ENCODE assay signal across 8 mouse cellular contexts in genomic region chr11:95413641-95414535, GRCm38 (mm10). TPM values are rescaled to one million over a fixed set of nuclear protein-coding genes. Genes with fewer than 3 reads are reported as not detected.
DNase-seq lines count a peak whose midpoint lies in the region; ATAC-seq and TF ChIP-seq lines count a peak whose summit lies in the region.

TSS of gene Spop (plus strand) at chr11:95414080.

- no peaks in the 10 kb centered on the region for H3K9me3 ChIP-seq in embryonic facial prominence, embryonic 15.5 days (replicated peaks)
- H3K9me3 ChIP-seq in kidney, embryonic 14.5 days (ENCODE audit: control insufficient read depth, low read length), result no peaks in the 10 kb centered on the region
- no peaks in the 10 kb centered on the region for H3K9me3 ChIP-seq in limb, embryonic 15.5 days

- H3K27me3 ChIP-seq in embryonic facial prominence, embryonic 15.5 days, result no peaks in the 10 kb centered on the region
- H3K27me3 ChIP-seq in kidney, embryonic 14.5 days (ENCODE audit: control insufficient read depth, insufficient read depth, low read length), result no peaks in the 10 kb centered on the region
- 0 out of 2 replicates have a peak, but pooled peaks cover 2% of the 10 kb centered on the region for H3K27me3 ChIP-seq in limb, embryonic 15.5 days

- peak within 1 kb of the TSS; percentile 55 for H3K9ac ChIP-seq in embryonic facial prominence, embryonic 15.5 days
- H3K9ac ChIP-seq in kidney, embryonic 14.5 days (ENCODE audit: low read depth, low read length), result peak within 1 kb of the TSS; percentile 69
- H3K9ac ChIP-seq in limb, embryonic 15.5 days, result peak within 1 kb of the TSS; percentile 45

- H3K4me3 ChIP-seq in bone marrow, adult 2 months (replicated peaks; ENCODE audit: control insufficient read depth, low read depth, low read length), result peak within 1 kb of the TSS; percentile 98
- H3K4me3 ChIP-seq in embryonic facial prominence, embryonic 15.5 days (replicated peaks), result peak within 1 kb of the TSS; percentile 64
- peak within 1 kb of the TSS; percentile 72 for H3K4me3 ChIP-seq in kidney, embryonic 14.5 days (ENCODE audit: low read length)
- H3K4me3 ChIP-seq in limb, embryonic 15.5 days, result peak within 1 kb of the TSS; percentile 70

- peak; percentile 92 for ATAC-seq in embryonic facial prominence, embryonic 15.5 days (ENCODE audit: insufficient number of reproducible peaks, low FRiP score, low TSS enrichment, low read depth)
- ATAC-seq in kidney, embryonic 14.5 days (ENCODE audit: low FRiP score, low TSS enrichment), result peak; percentile 87
- ATAC-seq in limb, embryonic 15.5 days (ENCODE audit: insufficient number of reproducible peaks, low FRiP score, low TSS enrichment, low read depth), result peak; percentile 87

- DNase-seq in 416B (ENCODE audit: low read depth), result peak; percentile 96
- peak; percentile 93 for DNase-seq in heart, adult 9 months (ENCODE audit: low spot score in 2 of 2)
- peak; percentile 94 to 98 for DNase-seq in monocyte, adult 2 months (ENCODE audit: low read depth in 1 of 2, low spot score in 2 of 2)
- DNase-seq in spleen, postnatal 36 days (ENCODE audit: low spot score in 2 of 2), result peak; percentile 88 to 94

- WGBS in bone marrow, adult 2 months, result 1% methylated on average over 51 of the region's 58 CpGs
- 2% methylated on average over 51 of the region's 58 CpGs for WGBS in embryonic facial prominence, embryonic 15.5 days
- 3% methylated on average over 55 of the region's 58 CpGs for WGBS in kidney, embryonic 14.5 days
- WGBS in limb, embryonic 15.5 days, result 2% methylated on average over 52 of the region's 58 CpGs

- TF ChIP-seq CTCF in bone marrow, adult 2 months (IDR thresholded peaks at IDR 0.05; ENCODE audit: control insufficient read depth, insufficient read depth, low read length), result no peak

- peaks cover 5% of the 10 kb centered on the region; the same call in 1 of the 2 replicates for H3K4me1 ChIP-seq in bone marrow, adult 2 months (ENCODE audit: control insufficient read depth, insufficient read depth, low read length)
- peaks cover 27% of the 10 kb centered on the region for H3K4me1 ChIP-seq in embryonic facial prominence, embryonic 15.5 days
- H3K4me1 ChIP-seq in kidney, embryonic 14.5 days (ENCODE audit: control insufficient read depth, insufficient read depth, low read length), result peaks cover 12% of the 10 kb centered on the region
- peaks cover 16% of the 10 kb centered on the region for H3K4me1 ChIP-seq in limb, embryonic 15.5 days

- H3K36me3 ChIP-seq in embryonic facial prominence, embryonic 15.5 days, result no peaks in the 10 kb centered on the region; the same call in 1 of the 2 replicates
- no peaks in the 10 kb centered on the region for H3K36me3 ChIP-seq in kidney, embryonic 14.5 days (ENCODE audit: control insufficient read depth, insufficient read depth, low read length)
- H3K36me3 ChIP-seq in limb, embryonic 15.5 days, result no peaks in the 10 kb centered on the region

- peak within 1 kb of the TSS; percentile 65 for H3K4me2 ChIP-seq in embryonic facial prominence, embryonic 15.5 days (replicated peaks)
- peak within 1 kb of the TSS; percentile 76 for H3K4me2 ChIP-seq in kidney, embryonic 14.5 days (replicated peaks; ENCODE audit: low read depth, low read length)
- H3K4me2 ChIP-seq in limb, embryonic 15.5 days, result peak within 1 kb of the TSS; percentile 61

- TF ChIP-seq POLR2A in bone marrow, adult 2 months (IDR thresholded peaks at IDR 0.05; ENCODE audit: borderline replicate concordance, control insufficient read depth, low read depth, low read length), result 0 out of 2 replicates have a peak, but pooled peaks have one; percentile 31

- peak within 1 kb of the TSS; percentile 97 for H3K27ac ChIP-seq in bone marrow, adult 2 months (ENCODE audit: control insufficient read depth, insufficient read depth, low read depth, low read length, poor library complexity)
- H3K27ac ChIP-seq in embryonic facial prominence, embryonic 15.5 days (replicated peaks), result peak within 1 kb of the TSS; percentile 97
- peak within 1 kb of the TSS; percentile 93 for H3K27ac ChIP-seq in kidney, embryonic 14.5 days (ENCODE audit: low read depth, low read length)
- H3K27ac ChIP-seq in limb, embryonic 15.5 days, result peak within 1 kb of the TSS; percentile 95

RNA-seq across cellular contexts. Expression of gene Spop, which starts in this region (rescaled TPM):
- polyA plus RNA-seq in bone marrow, adult 2 months (2011; ENCODE audit: insufficient read depth, insufficient read length, low replicate concordance, missing spikeins), result 57.9 and 61.3 TPM in 2 replicates
- polyA plus RNA-seq in embryonic facial prominence, embryonic 15.5 days (2015; fragmentation: Nextera tagmentation; extraction: Ambion mirVana), result 172 and 189 TPM in 2 replicates
- polyA plus RNA-seq in kidney, embryonic 14.5 days (2014; fragmentation: Nextera tagmentation; extraction: Ambion mirVana), result 71.4 and 112 TPM in 2 replicates
- polyA plus RNA-seq in limb, embryonic 15.5 days (2015; fragmentation: Nextera tagmentation; extraction: Ambion mirVana), result 168 and 181 TPM in 2 replicates

Comparison
In these comparisons a context has a peak if more than half of its experiments do, and no peak if none do; other contexts are left out.
1. Peak in every context shown above with its lines: DNase-seq, ATAC-seq, H3K4me3 ChIP-seq and H3K27ac ChIP-seq.